Mouse (Mus musculus) small intestine, adult 2 months (tissue): ENCODE measurements at regions not wholly inside any gene's neighbourhood (a gene's known extent, or its start where the extent isn't known, plus 50 kb on each side); places are given as distances from the start of the nearest gene placed in this dataset.

ENCODE experiments used
- H3K27ac ChIP-seq: fragments of 200-500 bp; 2 replicates; pipeline ENCODE4 v1.5.1; 2012; ENCODE audit warnings: low read depth, low read length, control low read depth, inconsistent platforms; ENCODE audit not compliant: insufficient read depth
- H3K27me3 ChIP-seq: fragments of 200-500 bp; 2 replicates; pipeline ENCODE4 v1.6.1; 2012; ENCODE audit warnings: mild to moderate bottlenecking, moderate library complexity, low read length, inconsistent platforms; ENCODE audit not compliant: control insufficient read depth, insufficient read depth
- H3K36me3 ChIP-seq: fragments of 200-500 bp; 2 replicates; pipeline ENCODE4 v1.6.1; 2012; ENCODE audit warnings: mild to moderate bottlenecking, low read length, control low read depth, inconsistent platforms; ENCODE audit not compliant: control insufficient read depth, insufficient read depth
- H3K4me1 ChIP-seq: fragments of 200-500 bp; 2 replicates; pipeline ENCODE4 v1.6.1; 2012; ENCODE audit warnings: low read length, inconsistent platforms, mixed read lengths; ENCODE audit not compliant: control insufficient read depth, insufficient read depth, insufficient read length
- H3K4me3 ChIP-seq: fragments of 200-500 bp; 2 replicates; pipeline ENCODE4 v1.5.1; 2012; ENCODE audit warnings: low read depth, mild to moderate bottlenecking, control low read depth, inconsistent platforms, low read length, moderate library complexity
- CTCF ChIP-seq: fragments of 200-500 bp; IDR thresholded peaks from 2 replicates; pipeline ENCODE4 v1.5.1; 2012; ENCODE audit warnings: low read depth, mild to moderate bottlenecking, control low read depth, inconsistent platforms, low read length, moderate library complexity, mixed read lengths; ENCODE audit not compliant: insufficient replicate concordance, insufficient read length; ENCODE audit errors: extremely low read depth
- POLR2A ChIP-seq: fragments of 200-500 bp; IDR thresholded peaks from 2 replicates; pipeline ENCODE4 v1.6.1; 2012; ENCODE audit warnings: low read depth, mild to moderate bottlenecking, control low read depth, inconsistent platforms, low read length, moderate library complexity
- WGBS: fragments of 180-500 bp; shearing (Covaris S2); methylation state at CpG from one replicate; pipeline ENCODE4 v1.1.7; 2018; 5-methylcytosine and 5-hydroxymethylcytosine counted together

GRCm38 (mm10) chr13:60318436-60319020 is 141.4 kb upstream of the Gas1 start:
- H3K27ac ChIP-seq = no peak overlapping the region; the same call in 1 of the 2 replicates
- no peaks in the 10 kb centered on the region for H3K36me3 ChIP-seq
- H3K4me1 ChIP-seq = no peaks in the 10 kb centered on the region
- TF ChIP-seq CTCF (no peak), POLR2A (no peak)
- 71% methylated on average over 8 of the region's 8 CpGs for WGBS
- no peaks in the 10 kb centered on the region for H3K27me3 ChIP-seq
- H3K4me3 ChIP-seq = no peak overlapping the region

DNA sequence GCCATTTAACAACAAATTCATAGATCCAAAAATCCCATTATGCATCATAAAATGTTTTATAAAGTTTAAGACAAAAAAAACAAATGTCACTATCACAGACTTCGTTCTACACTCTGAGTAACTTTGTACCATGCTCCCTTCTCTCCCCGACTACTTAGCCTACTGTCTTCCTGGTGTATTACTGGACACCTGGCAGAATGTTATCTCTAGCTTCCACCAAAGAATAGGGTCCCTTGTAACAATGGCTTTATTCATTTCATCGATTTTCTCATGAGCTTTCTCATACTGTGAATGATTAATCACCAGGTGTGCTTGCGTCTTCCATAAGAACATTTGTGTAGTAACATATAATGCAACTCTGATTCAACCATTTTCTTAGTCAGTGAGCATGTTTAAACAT is 142.1 kb upstream of the Gas1 start:
- Histone ChIP-seq H3K36me3 (no peaks in the 10 kb centered on the region), H3K4me3 (no peak overlapping the region), H3K4me1 (no peaks in the 10 kb centered on the region), H3K27me3 (no peaks in the 10 kb centered on the region), H3K27ac (no peak overlapping the region)
- 30% methylated on average over 4 of the region's 4 CpGs for WGBS
- TF ChIP-seq POLR2A = no peak
- no peak for TF ChIP-seq CTCF

- Histone ChIP-seq H3K4me1 (no peaks in the 10 kb centered on the region), H3K36me3 (no peaks in the 10 kb centered on the region), H3K27me3 (no peaks in the 10 kb centered on the region), H3K27ac (no peak overlapping the region), H3K4me3 (no peak overlapping the region)
- TF ChIP-seq CTCF = no peak
- TF ChIP-seq POLR2A = no peak
- WGBS = 28% methylated on average over 5 of the region's 5 CpGs
Observed at GRCm38 (mm10) chr13:60319861-60320602, 142.9 kb upstream of the Gas1 start.

- WGBS = 93% methylated on average over 3 of the region's 3 CpGs
Observed at GRCm38 (mm10) chr13:60322579-60322978, 145.4 kb upstream of the Gas1 start.

GRCm38 (mm10) chr13:60330475-60331258 is 153.5 kb upstream of the Gas1 start:
- Histone ChIP-seq H3K27me3 (no peaks in the 10 kb centered on the region), H3K4me1 (no peaks in the 10 kb centered on the region), H3K27ac (no peak overlapping the region), H3K36me3 (no peaks in the 10 kb centered on the region), H3K4me3 (no peak overlapping the region)
- TF ChIP-seq CTCF (no peak), POLR2A (no peak)
- WGBS = 67% methylated on average over 9 of the region's 9 CpGs

More at GRCm38 (mm10) chr13:60322579-60322978, 145.4 kb upstream of the Gas1 start:
- TF ChIP-seq CTCF = no peak
- no peak for TF ChIP-seq POLR2A
- Histone ChIP-seq H3K4me3 (no peak overlapping the region), H3K36me3 (no peaks in the 10 kb centered on the region), H3K27ac (no peak overlapping the region), H3K4me1 (no peaks in the 10 kb centered on the region), H3K27me3 (no peaks in the 10 kb centered on the region)

DNA sequence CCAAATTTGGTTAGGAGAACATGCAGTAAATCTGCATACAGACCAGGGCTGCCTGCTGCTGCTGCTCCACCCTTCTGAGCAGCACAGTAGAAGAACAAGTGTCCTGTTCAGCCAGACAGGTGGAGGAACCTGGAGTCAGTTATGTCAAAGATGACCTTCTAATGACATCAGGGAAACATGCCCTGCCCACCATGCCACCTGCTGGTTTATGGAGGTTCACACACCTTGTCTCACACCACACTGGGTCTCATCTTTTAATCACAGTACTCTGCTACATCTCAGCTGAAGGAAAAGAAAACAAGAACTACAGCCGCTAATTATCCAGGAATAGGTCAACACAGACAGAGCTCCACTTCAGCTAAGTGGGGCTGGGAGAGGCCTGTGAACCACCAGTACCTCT is 159.0 kb upstream of the Gas1 start:
- Histone ChIP-seq H3K27ac (no peak overlapping the region), H3K27me3 (no peaks in the 10 kb centered on the region), H3K4me3 (no peak overlapping the region), H3K4me1 (no peaks in the 10 kb centered on the region), H3K36me3 (no peaks in the 10 kb centered on the region)
- 27% methylated on average over 1 of the region's 1 CpGs for WGBS
- TF ChIP-seq POLR2A = no peak
- peak; percentile 10; the same call in 1 of the 2 replicates for TF ChIP-seq CTCF

GRCm38 (mm10) chr13:60337383-60337782 is 160.2 kb upstream of the Gas1 start:
- Histone ChIP-seq H3K4me1 (no peaks in the 10 kb centered on the region), H3K27me3 (no peaks in the 10 kb centered on the region), H3K36me3 (no peaks in the 10 kb centered on the region), H3K4me3 (no peak overlapping the region), H3K27ac (no peak overlapping the region)
- TF ChIP-seq CTCF (no peak), POLR2A (no peak)
- WGBS = 47% methylated on average over 2 of the region's 2 CpGs
